Mouse (Mus musculus): Measurements from ENCODE around the gene Sik3. TPM values are rescaled to one million over a fixed set of nuclear protein-coding genes. Genes with fewer than 3 reads are reported as not detected.
"Not testable (repeated sequence)": the region's sequence is repeated elsewhere in the genome, so short reads cannot be mapped to it uniquely, and the experiment has no call there.

Sik3 gene
- total RNA-seq, 4 experiments from 2014 or later: 134 to 147 (median 140) TPM

DNA sequence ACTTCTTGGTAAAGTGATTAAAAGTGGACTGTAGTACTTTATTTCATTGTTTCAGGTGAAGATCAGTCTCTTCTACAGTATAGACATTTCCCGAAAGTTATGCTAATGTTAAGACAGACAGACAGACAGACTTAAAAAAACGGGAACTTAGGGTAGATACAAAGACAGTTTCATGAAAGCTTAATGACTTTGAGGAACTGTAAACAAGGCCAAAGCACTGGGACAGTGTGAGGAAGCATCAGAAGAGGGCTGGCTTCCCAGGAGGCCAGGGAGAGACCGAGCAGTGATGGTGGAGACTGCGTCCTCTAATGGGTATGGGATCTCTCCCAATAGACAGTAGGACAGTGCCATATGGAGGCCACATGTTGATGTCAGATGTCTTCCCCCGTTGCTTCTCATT, 86.5 kb downstream of the Sik3 start:
- no peak for DNase-seq (ENCODE audit: low spot score in 2 of 2)

DNA sequence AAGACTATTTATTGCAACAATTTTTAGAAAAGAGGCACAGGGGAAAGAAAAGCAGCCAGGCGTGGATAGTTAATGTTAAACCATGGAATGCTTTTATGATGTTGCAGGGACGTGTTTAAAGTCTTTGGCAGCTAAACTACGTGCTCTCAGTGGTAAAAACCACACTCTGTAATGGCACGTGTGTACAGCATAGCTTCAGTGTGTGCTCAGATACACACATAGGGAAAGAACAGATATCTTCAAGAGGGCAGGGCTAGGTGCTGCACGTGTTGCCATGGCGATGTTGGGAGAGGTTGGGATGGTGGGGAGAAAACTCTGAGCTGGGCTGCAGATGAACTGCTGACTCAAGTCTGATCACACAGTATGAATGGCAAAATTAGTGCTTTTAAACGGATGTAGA, 90.5 kb downstream of the Sik3 start:
- DNase-seq (ENCODE audit: low spot score in 2 of 2): no peak

- no peak for DNase-seq (ENCODE audit: low spot score in 2 of 2)
Observed at GRCm38 (mm10) chr9:46106105-46106504, 93.5 kb downstream of the Sik3 start.

DNA sequence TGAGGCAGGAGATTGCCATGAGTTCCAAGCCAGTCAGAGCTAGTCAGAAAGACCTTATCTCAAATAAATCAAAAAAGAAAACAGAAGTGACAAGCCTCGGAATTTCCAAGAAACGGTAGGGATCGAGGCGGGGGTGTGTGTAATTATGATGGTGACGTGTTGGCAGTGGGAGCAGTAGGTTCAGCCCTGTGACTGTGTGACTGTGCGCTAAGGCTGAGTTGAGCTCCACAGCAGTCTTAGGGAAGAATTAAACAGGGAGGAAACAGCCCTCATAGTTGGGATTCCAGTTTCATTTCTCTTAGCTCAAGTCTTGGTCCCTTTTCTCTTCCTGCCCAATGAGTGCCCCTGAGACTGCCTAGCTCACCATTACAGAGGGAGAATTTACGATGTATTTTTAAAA, 98.0 kb downstream of the Sik3 start:
- no peak for DNase-seq (ENCODE audit: low spot score in 2 of 2)

DNA sequence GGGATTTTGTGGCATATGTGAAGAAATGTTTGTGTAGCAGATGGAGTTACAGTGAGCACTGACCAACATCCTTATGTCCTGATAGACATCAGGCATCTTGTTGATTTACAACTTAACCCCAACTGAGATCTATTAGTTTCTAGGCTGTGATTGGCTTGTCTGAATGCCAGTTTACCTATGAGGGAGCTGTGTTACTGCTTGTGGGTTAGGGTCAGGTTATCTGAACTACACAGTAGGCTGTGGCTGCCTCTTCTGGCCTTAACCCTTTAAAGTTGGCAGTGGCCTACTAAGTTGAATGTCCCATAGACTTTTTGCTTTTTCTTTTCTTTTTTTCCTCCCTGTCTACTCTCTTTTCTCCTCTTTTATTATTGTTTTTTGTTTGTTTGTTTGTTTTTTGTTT, 98.7 kb downstream of the Sik3 start:
- no peak for DNase-seq (ENCODE audit: low spot score in 2 of 2)

DNA sequence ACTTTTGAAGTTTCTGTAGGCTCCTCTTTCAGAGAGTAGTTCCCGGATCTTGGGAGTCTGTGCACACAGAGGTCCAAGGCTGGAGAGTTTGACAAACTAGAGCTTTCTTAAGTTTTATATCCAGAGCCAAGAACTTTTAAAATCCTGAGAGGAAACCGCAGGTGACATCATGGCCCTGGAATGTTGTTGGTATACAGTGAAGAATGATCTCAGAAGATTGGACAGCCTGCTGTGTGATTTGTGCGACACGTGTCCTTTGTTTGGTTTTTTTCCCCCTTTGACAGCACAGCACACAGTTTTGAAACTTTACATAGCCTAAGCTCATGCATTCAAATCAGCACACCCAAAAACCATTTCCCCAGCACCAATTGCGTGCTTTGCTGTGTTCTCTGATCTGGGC, 99.6 kb downstream of the Sik3 start:
- DNase-seq (ENCODE audit: low spot score in 2 of 2): no peak

- DNase-seq (ENCODE audit: low spot score in 2 of 2): no peak
Observed at GRCm38 (mm10) chr9:46118844-46119385, 106.3 kb downstream of the Sik3 start.

GRCm38 (mm10) chr9:46119943-46120441, 107.4 kb downstream of the Sik3 start:
- peak; percentile 45 to 48 for DNase-seq (ENCODE audit: low spot score in 2 of 2)

DNA sequence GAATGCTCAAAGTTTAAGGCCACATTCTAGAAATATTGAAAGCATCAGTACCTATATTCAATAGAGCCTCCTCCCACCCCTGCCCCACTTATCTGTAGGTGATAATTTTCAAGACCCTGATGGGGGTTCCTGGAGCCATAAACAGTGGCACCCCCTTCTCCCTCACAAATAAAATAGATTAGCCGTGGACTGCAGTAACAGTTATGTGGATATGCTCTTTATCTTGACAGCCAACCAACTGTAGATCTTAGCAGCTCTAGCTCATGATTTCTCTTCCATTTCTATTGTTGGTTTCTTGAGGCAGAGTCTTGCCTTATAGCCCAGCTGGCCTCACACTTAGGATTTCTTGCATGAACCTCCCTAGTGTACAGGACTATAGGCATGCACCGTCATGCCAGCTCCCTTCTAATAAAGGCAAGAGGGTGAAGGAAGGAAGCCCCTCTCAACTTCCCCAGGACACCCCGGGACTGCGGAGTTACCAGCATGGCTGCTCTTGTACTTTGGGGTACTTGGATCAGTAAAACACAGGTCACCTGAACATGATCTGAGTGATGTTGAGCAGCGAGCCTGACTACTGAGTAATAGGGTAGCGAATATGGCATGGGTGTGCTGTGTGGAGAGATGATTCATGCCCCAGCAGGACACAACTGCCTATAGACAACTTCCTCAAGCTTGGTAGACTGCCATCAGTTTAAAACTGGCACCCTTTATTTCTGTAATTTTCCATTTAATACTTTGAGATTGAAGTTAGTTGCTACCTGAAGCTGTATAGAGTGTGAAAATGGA, 108.0 kb downstream of the Sik3 start:
- no peak for DNase-seq (ENCODE audit: low spot score in 2 of 2)

- no peak for DNase-seq (ENCODE audit: low spot score in 2 of 2)
Observed at GRCm38 (mm10) chr9:46121486-46121885, 108.9 kb downstream of the Sik3 start.

GRCm38 (mm10) chr9:46122731-46123130, 110.1 kb downstream of the Sik3 start:
- peak in 1 of 2 experiments; percentile 21 for DNase-seq (ENCODE audit: low spot score in 2 of 2)

- no peak for DNase-seq (ENCODE audit: low spot score in 2 of 2)
Observed at GRCm38 (mm10) chr9:46126295-46126694, 113.7 kb downstream of the Sik3 start.

DNA sequence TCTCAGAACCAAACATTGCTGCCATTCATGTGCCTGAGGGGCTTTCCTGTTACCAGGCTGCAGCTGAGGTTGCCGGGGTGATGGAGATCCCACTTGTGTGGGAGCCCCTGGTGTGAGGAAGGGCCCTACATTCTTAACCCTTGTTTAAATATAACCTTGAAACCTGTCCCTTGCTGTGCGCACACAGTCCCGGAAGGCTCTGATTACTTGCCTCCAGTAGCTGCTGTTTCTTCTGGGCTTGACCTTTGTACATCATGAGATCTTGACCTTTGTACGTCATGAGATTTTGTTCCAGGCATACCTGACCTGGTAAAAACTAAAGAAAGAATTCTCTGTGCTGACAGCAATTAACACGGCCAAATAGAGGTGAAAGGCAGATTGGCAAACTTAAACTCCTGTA, 114.7 kb downstream of the Sik3 start:
- DNase-seq (ENCODE audit: low spot score in 2 of 2): no peak

- DNase-seq (ENCODE audit: low spot score in 2 of 2): no peak
Observed at GRCm38 (mm10) chr9:46129241-46129640, 116.6 kb downstream of the Sik3 start.

DNA sequence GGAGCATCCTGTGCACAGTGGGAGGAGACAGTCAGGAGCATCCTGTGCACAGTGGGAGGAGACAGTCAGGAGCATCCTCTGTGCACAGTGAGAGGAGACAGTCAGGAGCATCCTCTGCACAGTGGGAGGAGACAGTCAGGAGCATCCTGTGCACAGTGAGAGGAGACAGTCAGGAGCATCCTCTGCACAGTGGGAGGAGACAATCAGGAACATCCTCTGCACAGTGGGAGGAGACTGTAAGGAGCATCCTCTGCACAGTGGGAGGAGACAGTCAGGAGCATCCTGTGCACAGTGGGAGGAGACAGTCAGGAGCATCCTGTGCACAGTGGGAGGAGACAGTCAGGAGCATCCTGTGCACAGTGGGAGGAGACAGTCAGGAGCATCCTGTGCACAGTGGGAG, 120.2 kb downstream of the Sik3 start:
- not testable (repeated sequence) for DNase-seq (ENCODE audit: low spot score in 2 of 2)

- no peak for DNase-seq (ENCODE audit: low spot score in 2 of 2)
Observed at GRCm38 (mm10) chr9:46138831-46139230, 126.2 kb downstream of the Sik3 start.

DNA sequence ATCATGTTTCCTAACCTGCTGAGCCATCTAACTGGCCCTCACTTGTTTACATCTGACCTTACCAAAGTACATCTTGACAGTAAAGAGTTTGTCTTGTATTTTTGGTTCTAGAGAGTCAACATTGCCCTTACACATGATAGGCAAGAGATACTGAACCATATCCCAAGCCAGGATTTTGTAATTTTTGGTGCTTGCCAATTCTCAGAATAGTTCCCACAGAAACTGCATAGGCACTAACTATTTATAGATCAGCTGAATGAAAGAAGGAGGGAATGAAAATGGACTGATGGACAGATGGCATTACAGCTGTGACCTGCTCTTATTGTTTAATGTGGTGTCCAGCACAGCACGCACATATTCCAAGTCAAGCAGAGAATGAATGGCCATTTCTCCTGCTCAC, 128.2 kb downstream of the Sik3 start:
- no peak for DNase-seq (ENCODE audit: low spot score in 2 of 2)

DNA sequence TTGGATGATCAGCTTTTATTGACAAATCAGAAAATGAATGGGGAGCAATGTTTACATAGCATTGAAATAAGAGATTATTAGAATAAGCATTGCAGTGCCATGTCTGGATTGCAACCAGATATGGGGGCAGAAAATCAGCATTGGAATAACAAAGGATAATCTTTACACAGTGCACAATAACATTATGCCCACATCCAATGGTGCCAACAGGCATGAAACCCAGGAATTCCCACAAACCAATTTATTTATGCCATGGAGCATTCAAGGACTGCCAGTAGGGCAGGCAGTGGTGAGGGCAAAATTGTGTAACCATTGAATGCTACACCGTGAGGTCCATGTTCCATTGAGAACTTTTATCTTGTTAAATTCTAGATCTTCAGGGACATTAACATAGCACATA, 129.4 kb downstream of the Sik3 start:
- no peak for DNase-seq (ENCODE audit: low spot score in 2 of 2)

- DNase-seq (ENCODE audit: low spot score in 2 of 2): no peak
Observed at GRCm38 (mm10) chr9:46142492-46142891, 129.9 kb downstream of the Sik3 start.

- no peak for DNase-seq (ENCODE audit: low spot score in 2 of 2)
Observed at GRCm38 (mm10) chr9:46144976-46145375, 132.4 kb downstream of the Sik3 start.

GRCm38 (mm10) chr9:46146437-46146836, 133.8 kb downstream of the Sik3 start:
- DNase-seq (ENCODE audit: low spot score in 2 of 2): no peak

DNA sequence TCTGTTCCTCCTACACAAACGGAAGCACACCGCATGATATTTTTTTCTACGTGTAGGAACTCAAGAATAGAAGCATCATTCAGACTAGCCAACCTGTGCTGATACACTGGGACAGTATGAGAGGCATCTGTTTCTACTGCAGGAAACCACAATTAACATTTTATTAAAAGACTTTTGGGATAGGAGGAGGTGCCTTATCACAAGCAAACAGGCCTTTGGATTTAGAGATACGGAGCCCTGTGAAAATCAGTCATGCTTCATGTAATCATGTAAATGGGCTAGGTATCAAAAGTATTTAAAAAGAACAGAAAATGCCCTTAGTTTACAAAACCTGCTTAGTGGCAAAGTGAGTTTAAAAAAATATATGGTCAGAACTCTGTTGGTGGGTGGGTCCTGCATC, 136.1 kb downstream of the Sik3 start:
- no peak for DNase-seq (ENCODE audit: low spot score in 2 of 2)

DNA sequence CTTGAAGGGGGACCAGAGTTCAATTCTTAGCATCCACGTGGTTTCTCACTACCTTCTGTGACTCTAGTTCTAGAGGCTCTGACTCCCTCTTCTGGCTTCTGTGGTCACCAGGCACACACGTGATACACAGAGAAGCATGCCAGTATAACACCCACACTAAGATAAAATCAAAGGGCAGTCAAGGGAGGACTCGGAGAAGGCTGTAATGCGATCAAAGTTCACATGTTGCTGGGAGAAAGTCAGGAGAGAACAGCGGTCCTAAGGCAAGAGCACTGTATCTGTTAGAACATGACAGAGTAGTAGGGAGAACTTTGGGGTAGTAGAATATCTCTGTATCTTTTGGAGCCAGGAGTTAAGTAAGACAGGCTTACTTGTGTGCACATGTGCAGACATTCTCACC, 136.8 kb downstream of the Sik3 start:
- DNase-seq (ENCODE audit: low spot score in 2 of 2): no peak
